Mouse (Mus musculus) hindbrain, postnatal 0 days (tissue): ENCODE results near the gene Lgmn. TPM values are rescaled to one million over a fixed set of nuclear protein-coding genes. Genes with fewer than 3 reads are reported as not detected.

ENCODE experiments used
- ATAC-seq: fragments of 200-750 bp; cut with Nextera tagmentation; 2 replicates; pipeline ENCODE4 v1.8.0; 2017; ENCODE audit warnings: mild to moderate bottlenecking, moderate TSS enrichment, moderate library complexity
- DNase-seq: peaks from one replicate; pipeline ENCODE4 v3.0.0-alpha.2; 2015; ENCODE audit warnings: low spot score
- H3K27ac ChIP-seq: fragments of 300-500 bp; sonication (generic); 2 replicates; pipeline ENCODE4 v1.5.1; 2014; ENCODE audit warnings: mild to moderate bottlenecking
- H3K27me3 ChIP-seq: fragments of 300-500 bp; sonication (generic); 2 replicates; pipeline ENCODE4 v1.6.1; 2014; ENCODE audit warnings: low read length, mixed read lengths; ENCODE audit not compliant: insufficient read depth
- H3K36me3 ChIP-seq: fragments of 300-500 bp; sonication (generic); 2 replicates; pipeline ENCODE4 v1.6.1; 2014; ENCODE audit warnings: low read length, mixed read lengths; ENCODE audit not compliant: insufficient read depth
- H3K4me1 ChIP-seq: fragments of 300-500 bp; sonication (generic); 2 replicates; pipeline ENCODE4 v1.6.1; 2014; ENCODE audit warnings: antibody characterized with exemption, low read length, mixed read lengths; ENCODE audit not compliant: insufficient read depth
- H3K4me2 ChIP-seq: fragments of 300-500 bp; sonication (generic); 2 replicates; pipeline ENCODE4 v1.6.1; 2014; ENCODE audit warnings: low read depth, mild to moderate bottlenecking, low read length, moderate library complexity, mixed read lengths
- H3K4me3 ChIP-seq: fragments of 300-500 bp; sonication (generic); 2 replicates; pipeline ENCODE4 v1.5.1; 2014; ENCODE audit warnings: low read length
- H3K9ac ChIP-seq: fragments of 300-500 bp; sonication (generic); replicated peaks from 2 replicates; pipeline ENCODE4 v1.6.1; 2014; ENCODE audit warnings: mild to moderate bottlenecking, low read length, moderate library complexity, mixed read lengths
- H3K9me3 ChIP-seq: fragments of 300-500 bp; sonication (generic); 2 replicates; pipeline ENCODE4 v1.6.1; 2016; ENCODE audit warnings: low read length, mixed read lengths
- CTCF ChIP-seq: IDR thresholded peaks from 2 replicates; pipeline ENCODE4 v1.5.1; 2016; ENCODE audit warnings: antibody characterized with exemption, control low read depth, low read depth
- WGBS: fragments of 180-500 bp; shearing (Covaris S2); extraction: QIAGEN DNeasy Blood & Tissue Kit; methylation state at CpG from one replicate; pipeline ENCODE4 v1.1.7; 2014; 5-methylcytosine and 5-hydroxymethylcytosine counted together
- polyA plus RNA-seq: library from polyadenylated mRNA; unstranded; fragments of >200 nt; fragmentation: Nextera tagmentation; extraction: Ambion mirVana; gene quantifications from 2 replicates; pipeline ENCODE4 v1.2.1, GENCODE M21; 2015
- total RNA-seq: library from RNA; depleted of rRNA; stranded (reverse); fragments of >200 nt; gene quantifications from 2 replicates; pipeline ENCODE4 v1.2.3, GENCODE M21; 2014

The Lgmn gene
- total and polyA plus RNA-seq, 2 experiments from 2014 or later: 148 to 166 TPM

DNA sequence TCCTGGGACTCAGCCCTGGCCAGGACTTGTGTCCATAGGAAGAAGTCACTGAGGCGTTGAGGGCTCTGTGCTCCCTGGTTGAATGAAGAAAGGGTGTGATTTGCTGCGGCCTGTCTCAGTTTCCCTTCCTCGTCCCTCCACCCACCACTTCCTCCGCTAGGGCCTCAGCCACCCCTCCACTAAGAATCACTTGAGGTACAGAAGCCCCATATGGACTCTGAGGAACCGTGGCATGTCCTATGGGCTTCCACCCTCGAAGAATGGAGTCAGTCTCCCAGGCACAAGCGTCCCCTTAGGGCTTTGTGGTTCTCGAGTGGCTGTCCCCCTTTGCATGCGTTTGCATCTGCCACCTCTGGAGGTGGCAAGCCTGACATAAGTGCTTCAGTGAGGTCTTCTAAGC is 56.3 kb downstream of the Lgmn start:
- 85% methylated on average over 9 of the region's 9 CpGs for WGBS
- DNase-seq (no peak), ATAC-seq (no peak)
- Histone ChIP-seq H3K27me3 (no peaks in the 10 kb centered on the region), H3K36me3 (no peaks in the 10 kb centered on the region), H3K4me2 (no peak overlapping the region), H3K27ac (no peak overlapping the region), H3K9ac (no peak overlapping the region), H3K4me3 (no peak overlapping the region), H3K4me1 (no peaks in the 10 kb centered on the region), H3K9me3 (no peaks in the 10 kb centered on the region)
- no peak for TF ChIP-seq CTCF

DNA sequence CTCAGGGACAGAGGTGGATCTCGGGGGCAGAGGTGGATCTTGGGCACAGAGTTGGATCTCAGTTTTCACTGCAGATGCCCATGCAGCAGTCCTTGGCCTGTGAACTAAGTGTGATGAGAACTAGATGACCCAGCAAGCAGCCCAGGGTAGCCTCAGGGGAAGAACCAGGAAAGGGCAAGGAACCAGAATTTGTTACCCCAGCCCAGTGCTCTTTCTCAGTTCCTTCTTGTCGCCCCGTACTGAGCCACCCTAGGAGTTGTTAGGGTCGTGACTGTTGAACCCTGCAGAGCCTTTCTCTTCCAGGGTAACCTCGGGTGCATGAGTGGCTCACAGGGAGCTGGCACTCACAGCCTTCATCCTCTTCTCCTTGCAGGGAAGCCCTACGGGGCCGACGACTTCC is 57.4 kb downstream of the Lgmn start:
- Histone ChIP-seq H3K4me2 (no peak overlapping the region), H3K27me3 (no peaks in the 10 kb centered on the region), H3K9ac (no peak overlapping the region), H3K27ac (no peak overlapping the region), H3K9me3 (no peaks in the 10 kb centered on the region), H3K4me3 (no peak overlapping the region), H3K4me1 (no peaks in the 10 kb centered on the region), H3K36me3 (no peaks in the 10 kb centered on the region)
- DNase-seq: no peak
- 90% methylated on average over 8 of the region's 8 CpGs for WGBS
- no peak for ATAC-seq
- no peak for TF ChIP-seq CTCF

DNA sequence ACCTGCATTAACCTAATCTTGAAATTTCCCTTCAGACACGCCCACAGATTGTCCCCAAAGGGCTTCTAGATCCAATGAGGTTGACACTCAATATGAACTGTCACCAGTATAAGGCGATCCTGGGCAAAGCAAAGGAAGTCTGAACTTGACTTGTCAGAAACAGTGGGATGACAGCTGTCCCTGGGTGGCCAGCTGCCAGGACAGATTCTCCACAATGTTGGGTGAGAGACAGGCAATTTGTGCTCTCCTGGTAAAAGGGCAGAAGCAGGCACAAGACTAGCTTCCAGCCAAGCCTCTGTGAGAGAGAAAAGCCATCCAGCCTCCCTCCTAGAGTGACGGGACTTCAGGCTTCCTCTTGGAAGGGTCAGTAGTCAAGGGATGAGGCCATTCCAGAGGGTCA is 67.3 kb downstream of the Lgmn start:
- ATAC-seq (no peak), DNase-seq (no peak)
- no peak overlapping the region for H3K4me3 ChIP-seq
- 79% methylated on average over 3 of the region's 3 CpGs for WGBS
- no peaks in the 10 kb centered on the region for H3K9me3 ChIP-seq
- no peak for TF ChIP-seq CTCF
- H3K9ac ChIP-seq: no peak overlapping the region
- no peaks in the 10 kb centered on the region for H3K4me1 ChIP-seq
- no peaks in the 10 kb centered on the region for H3K27me3 ChIP-seq
- no peak overlapping the region for H3K27ac ChIP-seq
- H3K4me2 ChIP-seq: no peak overlapping the region
- H3K36me3 ChIP-seq: no peaks in the 10 kb centered on the region

DNA sequence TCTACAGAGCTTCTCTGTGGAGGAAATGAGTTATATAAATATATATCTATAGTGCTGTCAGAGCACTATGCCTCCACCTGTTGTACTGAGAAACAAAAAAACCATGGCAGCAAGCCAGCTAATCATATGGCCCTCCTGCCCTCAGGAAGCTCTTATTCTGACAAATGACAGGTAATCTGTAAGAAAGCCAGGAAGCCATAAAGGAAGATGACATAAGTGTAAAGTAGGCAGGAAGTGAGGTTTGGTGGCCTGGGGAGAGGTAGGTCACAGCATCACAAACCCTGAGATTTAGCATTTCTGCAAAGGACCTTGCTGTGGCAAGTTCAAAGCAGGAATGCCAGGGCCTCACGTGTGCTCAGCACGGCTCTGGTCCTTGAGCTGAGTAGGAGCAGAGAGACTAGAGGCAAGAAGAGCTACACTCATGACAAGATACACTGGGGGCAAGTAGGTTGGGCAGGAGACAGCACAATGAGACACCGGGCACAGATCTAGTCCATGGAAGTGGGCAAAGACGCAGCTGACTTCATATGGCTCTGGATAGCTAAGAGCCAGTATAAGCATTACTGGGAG is 68.6 kb downstream of the Lgmn start:
- H3K4me3 ChIP-seq: no peak overlapping the region
- no peaks in the 10 kb centered on the region for H3K36me3 ChIP-seq
- 88% methylated on average over 4 of the region's 4 CpGs for WGBS
- ATAC-seq (no peak), DNase-seq (no peak)
- no peaks in the 10 kb centered on the region for H3K4me1 ChIP-seq
- H3K27me3 ChIP-seq: no peaks in the 10 kb centered on the region
- no peaks in the 10 kb centered on the region for H3K9me3 ChIP-seq
- H3K4me2 ChIP-seq: no peak overlapping the region
- TF ChIP-seq CTCF: no peak
- H3K9ac ChIP-seq: no peak overlapping the region
- no peak overlapping the region for H3K27ac ChIP-seq

DNA sequence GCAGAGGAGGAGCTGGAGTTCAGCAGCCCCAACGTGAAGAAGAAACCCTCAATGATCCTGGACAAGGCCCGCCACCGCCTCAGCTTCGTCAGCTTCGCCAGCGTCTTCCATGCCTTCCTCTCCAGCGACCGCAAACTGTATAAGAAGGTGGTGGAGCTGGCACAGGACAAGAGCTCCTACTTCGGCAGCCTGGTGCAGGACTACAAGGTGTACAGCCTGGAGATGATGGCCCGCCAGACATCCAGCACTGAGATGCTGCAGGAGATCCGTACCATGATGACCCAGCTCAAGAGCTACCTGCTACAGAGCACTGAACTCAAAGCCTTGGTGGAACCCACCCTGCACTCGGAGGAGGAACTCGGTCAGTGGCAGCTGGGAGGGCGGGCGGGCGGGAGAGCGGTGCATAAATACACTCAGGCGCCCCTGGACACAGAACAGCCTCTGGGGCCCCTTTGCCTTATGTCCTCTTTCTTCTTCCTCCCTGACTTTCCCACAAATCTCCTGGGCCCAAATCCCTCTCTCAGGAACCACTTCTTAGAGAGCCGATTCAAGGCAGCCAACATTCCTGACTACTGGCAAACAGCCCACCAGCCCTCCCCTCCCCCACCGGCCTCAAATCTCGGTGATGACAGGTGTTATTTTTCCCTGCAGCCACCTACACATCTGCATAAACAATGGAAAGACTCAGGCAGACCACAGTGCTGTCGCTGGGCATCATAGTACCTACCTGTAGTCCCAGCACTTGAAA is 70.0 kb downstream of the Lgmn start:
- Histone ChIP-seq H3K4me3 (no peak overlapping the region), H3K9ac (no peak overlapping the region), H3K27ac (no peak overlapping the region), H3K36me3 (no peaks in the 10 kb centered on the region), H3K4me2 (no peak overlapping the region), H3K4me1 (no peaks in the 10 kb centered on the region), H3K9me3 (no peaks in the 10 kb centered on the region), H3K27me3 (no peaks in the 10 kb centered on the region)
- DNase-seq: no peak
- no peak for ATAC-seq
- WGBS: 76% methylated on average over 22 of the region's 22 CpGs
- no peak for TF ChIP-seq CTCF

DNA sequence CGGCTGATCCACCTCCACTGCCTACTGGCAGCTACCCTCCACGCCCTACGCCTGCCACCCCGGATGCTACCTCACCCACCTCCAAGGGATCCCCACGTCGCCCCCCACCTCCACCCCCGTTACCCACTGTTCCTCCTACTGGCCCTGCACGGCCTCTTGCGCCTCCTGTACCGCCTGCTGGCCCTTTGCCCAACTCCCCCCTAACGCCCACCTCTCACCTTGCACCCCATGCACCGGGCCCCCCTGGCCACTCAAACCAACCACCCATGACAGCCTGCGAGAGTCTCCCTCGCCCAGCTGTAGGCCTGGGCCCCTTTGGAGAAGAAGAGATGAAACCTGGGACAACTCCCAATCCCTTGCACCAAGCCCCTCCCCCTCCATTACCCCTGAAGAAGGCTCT is 71.1 kb downstream of the Lgmn start:
- Histone ChIP-seq H3K9ac (no peak overlapping the region), H3K4me2 (no peak overlapping the region), H3K27ac (no peak overlapping the region), H3K36me3 (no peaks in the 10 kb centered on the region), H3K9me3 (no peaks in the 10 kb centered on the region), H3K4me1 (no peaks in the 10 kb centered on the region), H3K27me3 (no peaks in the 10 kb centered on the region), H3K4me3 (no peak overlapping the region)
- 89% methylated on average over 14 of the region's 14 CpGs for WGBS
- ATAC-seq (peak; percentile 24; the same call in 1 of the 2 replicates), DNase-seq (no peak)
- no peak for TF ChIP-seq CTCF

DNA sequence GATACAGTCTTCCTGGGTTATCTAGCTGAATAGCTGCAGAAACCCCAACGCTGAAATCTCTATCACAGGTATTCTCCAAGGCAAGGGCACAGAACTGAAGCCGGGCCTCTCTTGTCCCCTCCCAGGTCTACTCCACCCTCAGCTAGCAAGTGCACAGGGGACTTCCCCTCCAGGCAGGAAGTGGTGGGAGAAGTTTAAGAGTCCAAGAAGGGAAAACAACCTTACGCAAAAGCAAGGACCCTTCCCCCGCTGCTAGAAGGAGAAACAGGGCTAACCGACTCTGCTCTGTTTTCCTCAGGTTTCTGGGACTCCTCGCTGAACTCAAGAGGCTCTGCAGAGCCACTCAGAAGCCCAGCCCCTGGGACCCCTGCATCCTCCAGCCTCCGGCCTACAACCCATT is 71.5 kb downstream of the Lgmn start:
- ATAC-seq (no peak), DNase-seq (no peak)
- H3K4me1 ChIP-seq: no peaks in the 10 kb centered on the region
- no peak overlapping the region for H3K27ac ChIP-seq
- H3K27me3 ChIP-seq: no peaks in the 10 kb centered on the region
- no peak overlapping the region for H3K4me2 ChIP-seq
- H3K36me3 ChIP-seq: no peaks in the 10 kb centered on the region
- H3K9me3 ChIP-seq: no peaks in the 10 kb centered on the region
- TF ChIP-seq CTCF: no peak
- no peak overlapping the region for H3K9ac ChIP-seq
- no peak overlapping the region for H3K4me3 ChIP-seq
- WGBS: 81% methylated on average over 7 of the region's 7 CpGs
